Comparison of ENCODE assay signal across 8 mouse cellular contexts in genomic region chr1:186627451-186627995, GRCm38 (mm10).
DNase-seq lines count a peak whose midpoint lies in the region; ATAC-seq and TF ChIP-seq lines count a peak whose summit lies in the region.
"Had no signal": no experiment of that assay in that cellular context is flagged by ENCODE, and none has a peak within 500 bp of the region (broad histone marks: within the 10 kb centered on the region; RNA-seq: fewer than 3 reads in every experiment).

No protein-coding gene starts in this region.

- H3K27ac ChIP-seq in midbrain, embryonic 11.5 days (ENCODE audit: low read depth, low read length): no peak overlapping the region
- no peak overlapping the region for H3K27ac ChIP-seq in midbrain, embryonic 13.5 days
- no peak overlapping the region for H3K27ac ChIP-seq in cerebellum, adult 2 months (ENCODE audit: insufficient read depth, low read length)
- H3K27ac ChIP-seq: liver, embryonic 13.5 days had no signal

- no peaks in the 10 kb centered on the region for H3K36me3 ChIP-seq in midbrain, embryonic 11.5 days (ENCODE audit: control insufficient read depth, insufficient read depth, low read length)
- no peaks in the 10 kb centered on the region for H3K36me3 ChIP-seq in midbrain, embryonic 13.5 days
- H3K36me3 ChIP-seq: liver, embryonic 13.5 days had no signal

- no peak overlapping the region for H3K9ac ChIP-seq in midbrain, embryonic 11.5 days (ENCODE audit: low read length)
- no peak overlapping the region for H3K9ac ChIP-seq in midbrain, embryonic 13.5 days (replicated peaks)
- H3K9ac ChIP-seq: liver, embryonic 13.5 days had no signal

- no peaks in the 10 kb centered on the region for H3K9me3 ChIP-seq in midbrain, embryonic 11.5 days (ENCODE audit: control insufficient read depth, low read length)
- H3K9me3 ChIP-seq in midbrain, embryonic 13.5 days: no peaks in the 10 kb centered on the region
- H3K9me3 ChIP-seq: liver, embryonic 13.5 days had no signal

- ATAC-seq in midbrain, embryonic 11.5 days (ENCODE audit: low FRiP score): no peak
- ATAC-seq in midbrain, embryonic 13.5 days: no peak
- no peak for ATAC-seq in granulocyte monocyte progenitor cell, adult 5-6 weeks (replicated peaks; ENCODE audit: poor library complexity, severe bottlenecking)

- intact Hi-C loops in left cerebral cortex, postnatal 4 days (cut with DNase I): no loop called here

- WGBS in midbrain, embryonic 11.5 days: 87% methylated on average over 7 of the region's 7 CpGs
- WGBS in midbrain, embryonic 13.5 days: 90% methylated on average over 7 of the region's 7 CpGs
- 20% methylated on average over 7 of the region's 7 CpGs for WGBS in cerebellum, adult 2 months

- H3K27me3 ChIP-seq in midbrain, embryonic 11.5 days (ENCODE audit: control insufficient read depth, insufficient read depth, low read length): no peaks in the 10 kb centered on the region
- no peaks in the 10 kb centered on the region for H3K27me3 ChIP-seq in midbrain, embryonic 13.5 days
- no peaks in the 10 kb centered on the region for H3K27me3 ChIP-seq in cerebellum, adult 2 months (ENCODE audit: control insufficient read depth, insufficient read depth, low read length)
- H3K27me3 ChIP-seq: liver, embryonic 13.5 days had no signal

- H3K4me1 ChIP-seq in midbrain, embryonic 11.5 days (ENCODE audit: control insufficient read depth, insufficient read depth, low read length): no peaks in the 10 kb centered on the region
- no peaks in the 10 kb centered on the region for H3K4me1 ChIP-seq in midbrain, embryonic 13.5 days (replicated peaks)
- H3K4me1 ChIP-seq in cerebellum, adult 2 months (ENCODE audit: control insufficient read depth, insufficient read depth, low read length): no peaks in the 10 kb centered on the region
- H3K4me1 ChIP-seq: liver, embryonic 13.5 days had no signal

- H3K4me3 ChIP-seq in midbrain, embryonic 11.5 days (ENCODE audit: low read depth, low read length): no peak overlapping the region
- H3K4me3 ChIP-seq in midbrain, embryonic 13.5 days (replicated peaks): no peak overlapping the region
- H3K4me3 ChIP-seq in cerebellum, adult 2 months (replicated peaks; ENCODE audit: insufficient read depth, low read depth, low read length): no peak overlapping the region
- H3K4me3 ChIP-seq: liver, embryonic 13.5 days had no signal

- no peak for TF ChIP-seq POLR2A in cerebellum, adult 2 months (IDR thresholded peaks at IDR 0.05; ENCODE audit: borderline replicate concordance, insufficient read depth, low read length)

- DNase-seq in midbrain, embryonic 11.5 days (ENCODE audit: low spot score, missing footprints): peak; percentile 39
- DNase-seq in cerebellum, adult 2 months: peak; percentile 12 to 25
- peak; percentile 75 for DNase-seq in heart, postnatal 4 days
- peak; percentile 91 for DNase-seq in left cerebral cortex, postnatal 4 days
- DNase-seq in spleen, postnatal 36 days (ENCODE audit: low spot score in 2 of 2): no peak
- DNase-seq: liver, embryonic 13.5 days had no signal

- no peak for TF ChIP-seq CTCF in cerebellum, adult 2 months (IDR thresholded peaks at IDR 0.05; ENCODE audit: borderline replicate concordance, insufficient read depth, low read depth, low read length)

- no peak overlapping the region for H3K4me2 ChIP-seq in midbrain, embryonic 11.5 days
- H3K4me2 ChIP-seq in midbrain, embryonic 13.5 days (replicated peaks): no peak overlapping the region
- H3K4me2 ChIP-seq: liver, embryonic 13.5 days had no signal

Comparison
In these comparisons a context has a peak if more than half of its experiments do, and no peak if none do; other contexts are left out.
1. DNase-seq: peak in midbrain, embryonic 11.5 days (single experiment), cerebellum, adult 2 months (2 of 2), heart, postnatal 4 days (single experiment) and left cerebral cortex, postnatal 4 days (single experiment); none in spleen, postnatal 36 days (0 of 2).